Mouse (Mus musculus) heart, embryonic 10.5 days (tissue): Measurements from ENCODE around the gene Cpa2. TPM values are rescaled to one million over a fixed set of nuclear protein-coding genes. Genes with fewer than 3 reads are reported as not detected.

Experiments used
- DNase-seq: peaks from one replicate; pipeline ENCODE4 v3.0.0-alpha.2; 2017; ENCODE audit warnings: low spot score
- H3K27ac ChIP-seq: fragments of 300-500 bp; sonication (generic); 2 replicates; pipeline ENCODE4 v1.5.1; 2016; ENCODE audit warnings: mild to moderate bottlenecking
- H3K27me3 ChIP-seq: fragments of 300-500 bp; sonication (generic); 2 replicates; pipeline ENCODE4 v1.6.1; 2016; ENCODE audit warnings: mild to moderate bottlenecking; ENCODE audit not compliant: poor library complexity, insufficient read depth, severe bottlenecking
- H3K36me3 ChIP-seq: fragments of 300-500 bp; sonication (generic); 2 replicates; pipeline ENCODE4 v1.6.1; 2016; ENCODE audit warnings: mild to moderate bottlenecking, moderate library complexity
- H3K4me1 ChIP-seq: fragments of 300-500 bp; sonication (generic); 2 replicates; pipeline ENCODE4 v1.6.1; 2016; ENCODE audit warnings: mild to moderate bottlenecking
- H3K4me3 ChIP-seq: fragments of 300-500 bp; sonication (generic); 2 replicates; pipeline ENCODE4 v1.5.1; 2016; ENCODE audit warnings: mild to moderate bottlenecking, moderate library complexity
- H3K9me3 ChIP-seq: fragments of 300-500 bp; sonication (generic); 2 replicates; pipeline ENCODE4 v1.6.1; 2016; ENCODE audit warnings: mild to moderate bottlenecking, moderate library complexity
- WGBS: fragments of 180-500 bp; shearing (Covaris S2); methylation state at CpG from one replicate; pipeline ENCODE4 v1.1.7; 2016; 5-methylcytosine and 5-hydroxymethylcytosine counted together
- polyA plus RNA-seq: library from polyadenylated mRNA; unstranded; fragments of >200 nt; fragmentation: Nextera tagmentation; extraction: Ambion mirVana; gene quantifications from 2 replicates; pipeline ENCODE4 v1.2.1, GENCODE M21; 2016

Gene Cpa2
- polyA plus RNA-seq, result 17.8 and 29.1 TPM in 2 replicates

DNA sequence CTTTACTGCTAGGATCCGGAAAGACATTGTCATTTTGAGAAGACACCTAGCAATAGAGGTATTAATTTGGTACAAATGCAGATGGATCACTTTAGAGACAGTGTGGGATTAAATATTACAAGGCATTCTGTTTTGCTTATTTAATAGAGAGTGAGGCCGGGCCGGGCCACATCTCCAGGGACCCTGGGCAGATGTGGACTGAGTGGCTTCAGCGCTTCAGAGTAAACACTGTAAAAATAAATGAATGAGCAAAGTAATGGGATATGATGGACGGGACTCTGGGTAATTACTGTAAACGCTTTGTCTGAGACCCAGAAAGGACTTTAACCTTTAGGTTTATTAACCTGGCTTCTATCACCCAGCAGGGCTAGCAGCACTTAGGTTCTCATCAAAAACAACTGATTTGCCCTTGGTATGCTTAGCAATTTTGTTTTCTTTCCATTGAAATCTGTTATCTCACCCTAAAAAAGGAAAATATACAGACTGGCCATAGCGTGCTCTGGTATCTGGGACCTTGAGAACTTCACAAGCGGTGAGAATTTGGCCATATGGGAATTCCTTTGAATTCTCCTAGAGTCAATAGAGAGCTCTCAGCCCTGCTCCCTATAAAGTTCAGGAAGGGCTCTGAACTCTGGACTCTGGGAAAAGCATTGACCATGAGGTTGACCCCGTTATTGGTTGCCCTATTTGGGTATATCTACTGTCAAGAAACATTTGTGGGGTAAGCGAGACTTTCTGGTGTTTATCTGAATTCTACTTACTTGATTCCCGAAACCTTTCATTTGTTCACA lies at the start of gene Cpa2:
Gene Cpa2 (plus strand): TSS at position 574 of the 791 bp plus-strand sequence.
- WGBS, result 52% methylated on average over 11 of the region's 11 CpGs
- H3K4me3 ChIP-seq, result peak within 1 kb of the TSS; percentile 16; the same call in 1 of the 2 replicates

DNA sequence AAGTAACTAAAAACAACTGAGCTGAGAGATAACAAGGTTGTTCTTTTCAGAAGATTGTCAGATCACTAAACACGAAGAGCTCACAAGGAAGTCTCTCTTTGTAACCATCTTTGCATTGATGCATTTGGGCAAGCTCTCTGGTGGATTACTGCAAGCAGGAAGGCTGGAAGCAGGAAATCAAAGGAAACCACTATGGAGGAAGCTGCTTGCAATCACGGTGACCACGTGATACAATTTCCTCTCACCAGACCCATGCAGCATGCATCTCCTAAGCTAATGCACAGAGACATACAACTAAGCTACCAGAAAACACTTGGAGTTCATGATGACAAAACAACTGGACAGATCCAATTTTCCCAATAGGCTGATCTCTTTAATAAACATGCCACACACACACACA lies 42.3 kb upstream of the Cpa2 start:
- WGBS, result 69% methylated on average over 3 of the region's 3 CpGs
- Histone ChIP-seq H3K27ac (no peak overlapping the region), H3K4me1 (peaks cover 7% of the 10 kb centered on the region), H3K36me3 (peaks cover 76% of the 10 kb centered on the region), H3K27me3 (no peaks in the 10 kb centered on the region), H3K9me3 (no peaks in the 10 kb centered on the region), H3K4me3 (no peak overlapping the region)
- DNase-seq, result no peak

More for the DNA sequence above, at the start of gene Cpa2:
- H3K9me3 ChIP-seq, result no peaks in the 10 kb centered on the region
- H3K27ac ChIP-seq, result peak within 1 kb of the TSS; percentile 88
- no peak for DNase-seq
- no peaks in the 10 kb centered on the region for H3K27me3 ChIP-seq
- no peaks in the 10 kb centered on the region for H3K36me3 ChIP-seq
- H3K4me1 ChIP-seq, result peaks cover 76% of the 10 kb centered on the region

DNA sequence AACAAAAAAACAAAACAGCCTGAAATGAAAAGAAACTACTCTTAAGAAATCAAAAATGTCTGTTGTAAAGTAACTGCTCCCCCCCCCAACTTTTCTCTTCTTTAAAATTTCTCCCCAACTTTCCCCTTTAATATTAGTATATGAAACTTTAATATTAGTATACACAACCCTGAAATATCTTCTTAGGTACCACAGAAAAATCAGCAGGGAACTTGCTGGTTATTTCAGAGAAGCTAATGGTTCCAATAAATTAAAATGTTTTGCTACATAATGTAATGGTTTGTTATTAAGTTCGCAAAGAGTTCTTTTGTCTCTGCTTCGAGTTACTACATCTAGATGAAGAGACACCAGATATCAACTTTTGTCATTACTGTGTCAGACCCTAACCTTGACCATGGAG lies 32.6 kb upstream of the Cpa2 start:
- DNase-seq, result no peak
- 7% methylated on average over 2 of the region's 2 CpGs for WGBS
- Histone ChIP-seq H3K36me3 (peaks cover 25% of the 10 kb centered on the region), H3K4me3 (peak overlapping the region; percentile 69), H3K9me3 (no peaks in the 10 kb centered on the region), H3K4me1 (peaks cover 16% of the 10 kb centered on the region), H3K27ac (peak overlapping the region; percentile 98), H3K27me3 (no peaks in the 10 kb centered on the region)

DNA sequence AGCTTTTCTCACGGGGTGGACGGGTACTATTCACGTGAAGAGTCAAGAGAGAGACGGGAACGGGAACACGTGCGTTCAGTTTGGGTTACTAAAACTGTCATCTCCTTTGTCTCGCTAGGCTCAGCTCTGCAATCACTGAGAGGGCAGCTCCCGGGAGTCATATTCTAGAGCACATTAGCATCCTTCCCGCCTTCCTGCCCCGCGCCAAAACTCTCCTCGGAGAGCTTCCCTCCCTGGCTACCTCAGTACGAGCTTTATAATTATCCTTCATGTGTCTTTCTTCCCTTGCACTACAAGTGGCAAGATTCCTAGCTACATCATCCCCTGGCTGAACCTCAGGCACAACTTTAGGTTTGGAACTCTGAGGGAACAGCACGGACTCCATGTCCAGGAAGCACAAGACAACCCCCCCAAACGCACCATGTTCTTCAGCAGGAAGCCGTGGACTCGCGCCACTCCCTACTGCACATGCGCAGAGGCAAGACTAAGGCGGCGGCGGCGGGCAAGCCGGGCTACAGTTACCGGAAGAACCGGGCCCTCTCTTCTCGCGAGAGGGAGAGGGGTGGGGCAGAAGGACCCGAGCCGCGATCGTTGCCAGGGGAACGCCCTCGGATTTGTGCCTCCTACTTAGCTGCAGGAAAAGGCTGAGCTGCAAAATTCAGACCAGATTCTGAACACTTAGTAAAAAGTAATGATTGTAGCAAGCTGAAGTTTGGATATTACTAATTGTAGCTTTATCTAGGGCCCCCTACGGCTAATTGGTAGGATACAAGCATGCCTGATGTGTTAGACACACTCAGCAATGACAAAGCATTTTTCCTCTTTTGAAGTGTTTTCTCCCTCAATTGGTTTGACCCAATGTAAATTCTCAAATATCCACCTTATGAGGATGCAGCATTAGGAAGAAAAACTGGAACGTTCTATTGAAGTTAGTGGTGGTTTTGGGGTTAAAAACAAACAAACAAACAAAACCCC lies 31.8 kb upstream of the Cpa2 start, which contains the start of the genes Tmem209 and Ssmem1:
Gene Tmem209 (minus strand): TSS at position 519 of the 975 bp plus-strand sequence.
Gene Ssmem1 (plus strand): TSS at position 585 of the 975 bp plus-strand sequence.
- under 1% methylated on average over 37 of the region's 37 CpGs for WGBS
- Histone ChIP-seq H3K4me1 (peaks cover 23% of the 10 kb centered on the region), H3K4me3 (peak within 1 kb of the TSS; percentile 69), H3K27ac (peak within 1 kb of the TSS; percentile 98), H3K9me3 (no peaks in the 10 kb centered on the region), H3K27me3 (no peaks in the 10 kb centered on the region), H3K36me3 (peaks cover 20% of the 10 kb centered on the region)
- peak; percentile 99 for DNase-seq

DNA sequence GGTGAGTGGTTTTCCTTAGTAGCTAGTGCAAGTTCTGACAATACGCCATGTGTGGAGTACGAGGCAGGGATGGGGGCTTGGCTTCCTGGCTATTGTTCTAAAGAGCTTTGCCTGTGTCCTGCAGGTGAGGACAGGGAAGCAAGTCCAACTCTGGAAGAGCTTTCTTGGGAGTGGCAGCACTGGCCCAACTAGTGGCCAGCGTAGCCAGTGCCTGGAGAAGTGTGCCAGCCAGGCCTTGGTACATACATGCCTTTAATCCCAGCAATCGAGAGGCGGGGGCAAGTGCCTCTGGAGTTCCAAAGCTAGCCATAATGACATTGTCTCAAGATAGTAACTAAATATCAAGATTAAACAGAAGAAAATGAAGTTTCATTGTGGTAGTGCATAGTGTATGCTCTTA lies 31.1 kb upstream of the Cpa2 start:
- Histone ChIP-seq H3K4me3 (peak overlapping the region; percentile 69; the same call in 1 of the 2 replicates), H3K27me3 (no peaks in the 10 kb centered on the region), H3K27ac (peak overlapping the region; percentile 98), H3K36me3 (peaks cover 14% of the 10 kb centered on the region), H3K9me3 (no peaks in the 10 kb centered on the region), H3K4me1 (peaks cover 27% of the 10 kb centered on the region)
- 75% methylated on average over 5 of the region's 5 CpGs for WGBS
- no peak for DNase-seq

DNA sequence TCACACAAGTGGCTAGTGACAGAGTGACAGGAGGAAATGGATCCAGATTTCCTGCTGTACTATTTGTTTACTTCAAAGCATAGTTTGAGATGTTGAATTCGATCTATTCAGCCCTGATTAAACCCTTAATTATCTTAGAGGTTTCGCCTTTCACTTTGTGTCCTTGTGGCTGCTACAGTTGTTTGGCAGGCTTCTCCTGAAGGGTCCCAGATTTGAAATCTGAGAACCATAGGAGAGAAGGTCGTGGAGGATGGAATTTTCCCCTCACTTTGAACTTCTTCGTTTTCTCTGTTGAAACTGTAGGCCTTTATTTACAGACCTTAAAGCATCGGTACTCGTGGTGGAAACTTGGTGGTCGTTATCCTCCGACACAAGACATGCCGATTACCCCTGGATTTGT lies 27.1 kb upstream of the Cpa2 start:
- no peak overlapping the region for H3K4me3 ChIP-seq
- 16% methylated on average over 9 of the region's 9 CpGs for WGBS
- H3K36me3 ChIP-seq, result no peaks in the 10 kb centered on the region
- H3K27ac ChIP-seq, result peak overlapping the region; percentile 85
- no peak for DNase-seq
- H3K27me3 ChIP-seq, result no peaks in the 10 kb centered on the region
- no peaks in the 10 kb centered on the region for H3K9me3 ChIP-seq
- H3K4me1 ChIP-seq, result peaks cover 24% of the 10 kb centered on the region

DNA sequence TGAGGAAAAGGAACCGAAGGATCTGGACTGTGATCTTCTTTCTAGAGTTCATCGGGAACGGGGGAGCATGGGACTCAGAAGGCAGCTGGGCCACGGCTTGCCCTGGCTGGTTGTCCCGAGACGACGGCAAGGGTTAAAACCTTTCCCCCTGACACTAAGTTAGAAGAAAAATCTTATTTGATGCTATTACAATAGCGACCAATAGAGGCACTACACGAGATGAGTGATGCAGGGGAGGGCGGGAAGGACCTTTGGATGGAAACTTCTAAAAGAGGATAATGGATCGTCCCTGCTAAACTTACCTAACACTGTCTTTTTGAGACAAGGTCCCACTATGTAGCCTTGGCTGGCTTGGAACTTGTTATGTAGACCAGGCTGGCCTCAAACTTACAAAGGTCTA lies 21.0 kb upstream of the Cpa2 start:
- Histone ChIP-seq H3K27me3 (no peaks in the 10 kb centered on the region), H3K9me3 (no peaks in the 10 kb centered on the region), H3K4me1 (peaks cover 17% of the 10 kb centered on the region), H3K4me3 (no peak overlapping the region), H3K36me3 (no peaks in the 10 kb centered on the region), H3K27ac (0 out of 2 replicates have a peak overlapping the region, but pooled peaks have one; percentile 59)
- 69% methylated on average over 11 of the region's 11 CpGs for WGBS
- DNase-seq, result no peak

DNA sequence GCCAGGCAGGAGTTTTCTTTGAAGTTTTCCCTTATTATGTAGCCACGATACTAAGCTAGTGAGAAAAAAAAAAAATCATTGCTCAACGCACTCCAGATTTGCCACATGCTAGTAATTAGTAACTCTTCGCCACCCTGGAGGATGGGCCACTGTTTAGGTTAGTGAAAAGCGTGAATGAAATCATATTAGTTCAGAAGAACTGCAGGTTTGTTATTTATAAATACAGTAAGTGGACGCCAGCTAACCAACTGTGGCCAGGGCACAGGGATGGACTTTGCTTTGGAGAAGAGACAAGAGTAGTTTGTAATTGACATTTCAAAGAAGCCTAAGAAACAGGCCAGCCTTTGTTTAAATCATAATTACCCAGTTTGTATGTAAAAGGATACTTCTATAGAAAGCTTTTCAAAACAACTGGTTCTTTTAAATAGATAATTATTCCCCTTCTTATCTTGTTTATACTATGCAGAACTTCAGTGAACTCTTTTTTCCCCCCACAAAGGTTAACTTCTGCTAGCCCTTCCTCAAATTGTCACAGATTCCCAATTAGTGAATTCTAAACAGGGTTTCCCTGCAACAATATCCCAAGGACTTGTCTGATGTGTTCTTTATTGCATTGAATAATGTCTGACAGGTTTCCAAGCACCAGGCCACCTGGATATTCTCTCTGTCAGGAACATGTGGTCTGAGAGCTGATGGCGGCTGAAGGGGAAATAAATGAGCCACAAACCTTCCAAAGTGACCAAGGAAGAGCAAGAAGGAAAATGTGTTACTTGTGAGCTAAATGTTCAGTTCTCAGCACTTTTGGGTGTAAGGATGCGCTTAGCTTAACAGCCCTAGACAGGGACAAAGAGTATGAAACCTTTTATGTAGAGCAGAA lies 15.7 kb upstream of the Cpa2 start:
- WGBS, result 48% methylated on average over 7 of the region's 7 CpGs
- no peaks in the 10 kb centered on the region for H3K9me3 ChIP-seq
- H3K27ac ChIP-seq, result peak overlapping the region; percentile 92
- H3K27me3 ChIP-seq, result no peaks in the 10 kb centered on the region
- no peak for DNase-seq
- peaks cover 63% of the 10 kb centered on the region for H3K4me1 ChIP-seq
- no peaks in the 10 kb centered on the region for H3K36me3 ChIP-seq
- no peak overlapping the region for H3K4me3 ChIP-seq

DNA sequence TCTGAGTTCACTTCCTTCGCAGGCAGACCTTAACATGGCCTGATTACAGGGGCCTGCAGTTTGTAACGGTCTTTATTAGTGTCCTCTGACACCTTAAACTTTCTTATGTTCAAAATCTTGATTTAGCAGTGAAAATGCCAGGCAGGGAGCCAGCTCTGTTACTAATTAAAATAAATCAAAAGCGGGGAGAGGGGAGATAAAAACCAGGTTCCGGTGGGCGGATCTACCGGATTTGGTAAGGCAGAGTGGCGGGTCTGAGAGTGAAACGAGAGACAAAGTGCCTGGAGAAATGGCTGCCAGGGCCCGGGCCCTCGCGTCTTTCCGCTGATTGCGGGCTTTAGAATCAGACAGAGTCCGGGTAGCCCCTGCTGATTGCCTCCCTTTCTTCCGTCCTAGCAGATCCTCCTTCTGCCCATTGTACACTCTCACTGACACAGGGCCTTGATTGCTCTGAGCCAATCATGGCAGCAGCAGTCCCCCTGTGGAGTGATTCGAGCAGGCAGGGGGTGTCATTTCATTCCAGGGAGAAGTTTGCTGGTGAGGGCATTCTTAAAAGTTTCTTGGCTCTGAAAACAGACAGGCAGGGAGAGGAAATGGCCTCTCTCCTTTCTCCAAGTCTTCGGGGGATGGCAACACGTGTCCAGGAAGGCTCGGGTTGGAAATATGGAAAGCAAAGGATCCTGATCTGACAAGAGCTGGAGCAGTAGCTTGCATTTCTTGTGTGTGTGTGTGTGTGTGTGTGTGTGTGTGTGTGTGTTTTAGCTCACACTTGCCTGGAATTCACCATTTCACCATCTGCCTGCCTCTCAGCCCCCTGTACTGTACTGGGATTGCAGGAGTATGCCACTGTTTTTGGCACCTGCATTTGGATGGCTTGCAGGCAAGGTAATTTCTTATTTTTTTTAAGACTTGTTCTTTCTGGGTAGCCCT lies 14.5 kb upstream of the Cpa2 start:
- H3K27me3 ChIP-seq, result no peaks in the 10 kb centered on the region
- peak overlapping the region; percentile 92 for H3K27ac ChIP-seq
- peaks cover 58% of the 10 kb centered on the region for H3K4me1 ChIP-seq
- H3K9me3 ChIP-seq, result no peaks in the 10 kb centered on the region
- no peaks in the 10 kb centered on the region for H3K36me3 ChIP-seq
- H3K4me3 ChIP-seq, result peak overlapping the region; percentile 31
- WGBS, result 16% methylated on average over 19 of the region's 19 CpGs
- no peak for DNase-seq

DNA sequence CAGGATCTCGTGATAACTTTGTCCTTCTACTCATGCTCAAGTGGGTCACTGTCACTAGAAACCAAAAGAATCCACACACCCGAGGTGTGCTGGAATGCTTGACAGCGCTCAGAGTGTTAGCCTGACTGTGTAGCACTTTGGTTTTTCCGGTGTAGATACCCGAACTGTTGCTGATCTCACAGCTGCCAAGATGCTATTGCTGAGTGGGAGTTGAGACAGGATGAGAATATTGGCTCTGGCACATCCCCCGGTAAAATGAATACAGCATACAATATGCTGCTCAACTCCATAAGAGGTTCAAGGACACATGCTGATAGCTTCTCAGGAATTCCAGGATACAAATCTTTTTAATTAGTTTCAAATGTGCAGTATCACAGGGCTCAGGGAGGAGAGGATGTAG lies 12.6 kb upstream of the Cpa2 start:
- H3K27ac ChIP-seq, result peak overlapping the region; percentile 92
- 30% methylated on average over 6 of the region's 6 CpGs for WGBS
- no peaks in the 10 kb centered on the region for H3K36me3 ChIP-seq
- peak; percentile 87 for DNase-seq
- no peaks in the 10 kb centered on the region for H3K27me3 ChIP-seq
- H3K9me3 ChIP-seq, result no peaks in the 10 kb centered on the region
- peaks cover 57% of the 10 kb centered on the region for H3K4me1 ChIP-seq
- no peak overlapping the region for H3K4me3 ChIP-seq

DNA sequence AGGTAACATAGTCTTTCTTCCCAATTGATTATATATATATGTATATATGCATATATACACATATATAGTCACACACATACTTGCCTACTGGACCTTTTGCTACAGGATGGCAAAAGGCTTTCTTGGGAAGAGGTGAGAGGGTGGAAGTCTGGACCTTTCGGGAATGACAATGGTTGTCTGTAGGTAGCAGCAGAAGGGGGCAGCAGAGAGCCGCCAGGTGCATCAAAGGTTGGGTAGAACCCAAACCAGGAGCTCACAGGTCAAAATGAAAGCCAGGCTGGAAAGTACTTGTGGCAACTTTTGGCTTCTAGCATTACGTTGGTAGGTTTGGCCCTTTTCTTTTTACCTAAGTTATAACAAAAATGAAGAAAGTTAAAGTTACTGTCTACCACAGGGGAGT lies 6.0 kb upstream of the Cpa2 start:
- Histone ChIP-seq H3K9me3 (no peaks in the 10 kb centered on the region), H3K27me3 (no peaks in the 10 kb centered on the region), H3K4me3 (no peak overlapping the region), H3K27ac (no peak overlapping the region), H3K4me1 (peaks cover 20% of the 10 kb centered on the region), H3K36me3 (no peaks in the 10 kb centered on the region)
- 41% methylated on average over 3 of the region's 3 CpGs for WGBS
- no peak for DNase-seq
